Mouse (Mus musculus) CH12.LX (cell line): ENCODE measurements at regions not wholly inside any gene's neighbourhood (a gene's known extent, or its start where the extent isn't known, plus 50 kb on each side); places are given as distances from the start of the nearest gene placed in this dataset.

Experiments
- DNase-seq: peaks from one replicate; pipeline ENCODE4 v3.0.0-alpha.2; 2013; ENCODE audit errors: extremely low read depth
- H3K27ac ChIP-seq: 2 replicates; pipeline ENCODE4 v1.5.1; 2012; ENCODE audit warnings: low read depth, mild to moderate bottlenecking, control low read depth, moderate library complexity; ENCODE audit not compliant: insufficient read depth
- H3K27me3 ChIP-seq: replicated peaks from 2 replicates; pipeline ENCODE3; 2012; ENCODE audit warnings: inconsistent platforms
- H3K36me3 ChIP-seq, 2 experiments: replicated peaks in 1 of 2; 2 replicates each; pipeline versions ENCODE3 to v1.6.1; 2012; ENCODE audit warnings: inconsistent platforms in 1 of 2, low read length in 1 of 2, mild to moderate bottlenecking in 1 of 2, mixed read lengths in 1 of 2, moderate library complexity in 1 of 2; ENCODE audit not compliant: control insufficient read depth in 1 of 2, insufficient read depth in 1 of 2
- H3K4me1 ChIP-seq, 2 experiments: 2 replicates each; pipeline ENCODE4 v1.6.1; 2012; ENCODE audit warnings: inconsistent platforms in 1 of 2, moderate library complexity in 1 of 2; ENCODE audit not compliant: insufficient read depth in 2 of 2, control insufficient read depth in 1 of 2
- H3K4me2 ChIP-seq: 2 replicates; pipeline ENCODE4 v1.6.1; 2012; ENCODE audit warnings: low read depth, mild to moderate bottlenecking, control low read depth; ENCODE audit not compliant: poor library complexity, insufficient read depth, severe bottlenecking
- H3K4me3 ChIP-seq, 3 experiments: fragments of 150-350 bp in 1 of 3; sonication (generic) in 1 of 3; replicated peaks in 1 of 3; 2 replicates each; pipeline versions ENCODE3 to v1.5.1; 2011 to 2012; ENCODE audit warnings: low read depth in 2 of 3, low read length in 2 of 3, mild to moderate bottlenecking in 2 of 3, moderate library complexity in 2 of 3, control low read depth in 1 of 3, improper control_type of control experiment in 1 of 3, inconsistent platforms in 1 of 3, mixed read lengths in 1 of 3; ENCODE audit not compliant: poor library complexity in 1 of 3
- H3K79me2 ChIP-seq: replicated peaks from 2 replicates; pipeline ENCODE4 v1.6.1; 2012; ENCODE audit warnings: mild to moderate bottlenecking, moderate library complexity; ENCODE audit not compliant: control insufficient read depth, poor library complexity, insufficient read depth, severe bottlenecking; ENCODE audit errors: extremely low read depth
- H3K9ac ChIP-seq: 2 replicates; pipeline ENCODE4 v1.6.1; 2012; ENCODE audit warnings: low read depth, mild to moderate bottlenecking, control low read depth, moderate library complexity; ENCODE audit not compliant: insufficient read depth
- H3K9me3 ChIP-seq: replicated peaks from 2 replicates; pipeline ENCODE3; 2012; ENCODE audit warnings: low read length, inconsistent platforms, mixed read lengths
- BHLHE40 ChIP-seq: IDR thresholded peaks from 2 replicates; pipeline ENCODE4 v1.6.1; 2011; ENCODE audit warnings: mild to moderate bottlenecking, low read depth, low read length, improper control_type of control experiment
- GABPA ChIP-seq: IDR thresholded peaks from 2 replicates; pipeline ENCODE4 v1.6.1; 2012; ENCODE audit warnings: low read depth, low read length, improper control_type of control experiment, inconsistent platforms; ENCODE audit not compliant: insufficient replicate concordance
- HCFC1 ChIP-seq: IDR thresholded peaks from 2 replicates; pipeline ENCODE4 v1.6.1; 2012; ENCODE audit warnings: low read depth, mild to moderate bottlenecking, inconsistent platforms, low read length, improper control_type of control experiment
- JUN ChIP-seq: IDR thresholded peaks from 2 replicates; pipeline ENCODE4 v1.6.1; 2011; ENCODE audit warnings: low read depth, mild to moderate bottlenecking, low read length, improper control_type of control experiment, moderate library complexity; ENCODE audit not compliant: insufficient read depth
- KAT2A ChIP-seq: IDR thresholded peaks from 2 replicates; pipeline ENCODE4 v1.6.1; 2012; ENCODE audit warnings: low read length, improper control_type of control experiment, inconsistent platforms; ENCODE audit not compliant: insufficient replicate concordance
- NELFE ChIP-seq: IDR thresholded peaks from 2 replicates; pipeline ENCODE4 v1.6.1; 2011; ENCODE audit warnings: low read depth, low read length, improper control_type of control experiment
- POLR2A ChIP-seq: IDR thresholded peaks from 2 replicates; pipeline ENCODE4 v1.6.1; 2011; ENCODE audit warnings: low read depth, mild to moderate bottlenecking, improper control_type of control experiment, low read length
- RCOR1 ChIP-seq: conservative IDR thresholded peaks from 2 replicates; pipeline ENCODE4 v1.6.1; 2012; ENCODE audit warnings: low read depth, mild to moderate bottlenecking, inconsistent platforms, low read length, improper control_type of control experiment
- TCF12 ChIP-seq: IDR thresholded peaks from 2 replicates; pipeline ENCODE4 v1.6.1; 2014; ENCODE audit warnings: low read depth, mild to moderate bottlenecking, inconsistent platforms, low read length, improper control_type of control experiment
- UBTF ChIP-seq: IDR thresholded peaks from 2 replicates; pipeline ENCODE4 v1.6.1; 2012; ENCODE audit warnings: low read depth, mild to moderate bottlenecking, inconsistent platforms, low read length, improper control_type of control experiment, moderate library complexity
- ZNF384 ChIP-seq: IDR thresholded peaks from 2 replicates; pipeline ENCODE4 v1.6.1; 2012; ENCODE audit warnings: low read depth, low read length, improper control_type of control experiment, inconsistent platforms
- dilution Hi-C: fragments of 300-500 bp; cut with MboI; formaldehyde crosslinking; loops from 2 replicates; pipeline ENCODE4 v1.14.3; 2020; ENCODE audit warnings: low sequenced_read_pairs; ENCODE audit not compliant: extremely low pct_unique_long_range_greater_than_20kb, extremely low pct_ligation_motif_present
- in situ Hi-C: fragments of 300-500 bp; cut with MboI; formaldehyde crosslinking; loops from 3 replicates; pipeline ENCODE4 v1.14.3; 2019; ENCODE audit warnings: low sequenced_read_pairs, low pct_ligation_motif_present, low pct_unique_long_range_greater_than_20kb, mixed read lengths

GRCm38 (mm10) chr15:93168784-93169183, 106.2 kb downstream of the Gxylt1 start:
- no peak for TF ChIP-seq POLR2A
- DNase-seq: no peak
- no peak overlapping the region for H3K9ac ChIP-seq
- no peak overlapping the region for H3K4me3 ChIP-seq
- H3K79me2 ChIP-seq: no peaks in the 10 kb centered on the region
- H3K27me3 ChIP-seq: no peaks in the 10 kb centered on the region
- H3K36me3 ChIP-seq: no peaks in the 10 kb centered on the region
- H3K27ac ChIP-seq: no peak overlapping the region
- in situ Hi-C loops (no loop called here), dilution Hi-C loops (no loop called here)
- no peak overlapping the region for H3K4me2 ChIP-seq
- H3K9me3 ChIP-seq: peaks cover 39% of the 10 kb centered on the region
- H3K4me1 ChIP-seq: no peaks in the 10 kb centered on the region

- Histone ChIP-seq H3K4me3 (no peak overlapping the region), H3K9ac (no peak overlapping the region), H3K27me3 (no peaks in the 10 kb centered on the region), H3K4me1 (no peaks in the 10 kb centered on the region), H3K27ac (no peak overlapping the region), H3K36me3 (no peaks in the 10 kb centered on the region), H3K79me2 (no peaks in the 10 kb centered on the region), H3K9me3 (peaks cover 48% of the 10 kb centered on the region), H3K4me2 (no peak overlapping the region)
- dilution Hi-C loops (no loop called here), in situ Hi-C loops (no loop called here)
- no peak for DNase-seq
- TF ChIP-seq ZNF384 (no peak), HCFC1 (no peak), JUN (no peak), KAT2A (no peak), RCOR1 (no peak), NELFE (no peak), BHLHE40 (no peak)
These were observed 107.5 kb downstream of the Gxylt1 start for GRCm38 (mm10) chr15:93167451-93167850.

GRCm38 (mm10) chr15:93161924-93162910, 112.8 kb downstream of the Gxylt1 start:
- dilution Hi-C loops (no loop called here), in situ Hi-C loops (no loop called here)
- Histone ChIP-seq H3K79me2 (no peaks in the 10 kb centered on the region), H3K9ac (no peak overlapping the region), H3K4me3 (no peak overlapping the region), H3K9me3 (peaks cover 59% of the 10 kb centered on the region), H3K36me3 (no peaks in the 10 kb centered on the region), H3K4me2 (no peak overlapping the region), H3K27ac (no peak overlapping the region), H3K27me3 (no peaks in the 10 kb centered on the region), H3K4me1 (no peaks in the 10 kb centered on the region)
- TF ChIP-seq UBTF: no peak
- no peak for TF ChIP-seq GABPA
- TF ChIP-seq TCF12: no peak
- DNase-seq: no peak
